Mouse (Mus musculus) liver, embryonic 16.5 days (tissue): ENCODE measurements around the gene H2al2a. TPM values are rescaled to one million over a fixed set of nuclear protein-coding genes. Genes with fewer than 3 reads are reported as not detected.
"Not testable (repeated sequence)": the region's sequence is repeated elsewhere in the genome, so short reads cannot be mapped to it uniquely, and the experiment has no call there.

Experiments
- ATAC-seq: fragments of 200-750 bp; cut with Nextera tagmentation; 2 replicates; pipeline ENCODE4 v1.8.0; 2017; ENCODE audit warnings: low read depth, mild to moderate bottlenecking, moderate number of reproducible peaks, moderate library complexity
- H3K27ac ChIP-seq: fragments of 300-500 bp; sonication (generic); 2 replicates; pipeline ENCODE4 v1.5.1; 2014; ENCODE audit warnings: mild to moderate bottlenecking, low read length
- H3K27me3 ChIP-seq: fragments of 300-500 bp; sonication (generic); 2 replicates; pipeline ENCODE4 v1.6.1; 2014; ENCODE audit warnings: low read depth, low read length, mixed read lengths; ENCODE audit not compliant: control insufficient read depth, insufficient read depth
- H3K36me3 ChIP-seq: fragments of 300-500 bp; sonication (generic); 2 replicates; pipeline ENCODE4 v1.6.1; 2014; ENCODE audit warnings: mild to moderate bottlenecking; ENCODE audit not compliant: control insufficient read depth, insufficient read depth
- H3K4me1 ChIP-seq: fragments of 300-500 bp; sonication (generic); 2 replicates; pipeline ENCODE4 v1.6.1; 2014; ENCODE audit warnings: low read depth, low read length, mixed read lengths; ENCODE audit not compliant: control insufficient read depth
- H3K4me2 ChIP-seq: fragments of 300-500 bp; sonication (generic); 2 replicates; pipeline ENCODE4 v1.6.1; 2014; ENCODE audit warnings: low read depth, low read length, mixed read lengths
- H3K4me3 ChIP-seq: fragments of 300-500 bp; sonication (generic); 2 replicates; pipeline ENCODE4 v1.5.1; 2014; ENCODE audit warnings: low read depth, mild to moderate bottlenecking, low read length
- H3K9ac ChIP-seq: fragments of 300-500 bp; sonication (generic); 2 replicates; pipeline ENCODE4 v1.6.1; 2014; ENCODE audit warnings: low read depth, low read length
- H3K9me3 ChIP-seq: fragments of 300-500 bp; sonication (generic); replicated peaks from 2 replicates; pipeline ENCODE4 v1.6.1; 2016; ENCODE audit warnings: low read length; ENCODE audit not compliant: control insufficient read depth
- WGBS: fragments of 180-500 bp; shearing (Covaris S2); extraction: QIAGEN DNeasy Blood & Tissue Kit; methylation state at CpG from one replicate; pipeline ENCODE4 v1.1.7; 2014; ENCODE audit not compliant: insufficient replicate concordance; 5-methylcytosine and 5-hydroxymethylcytosine counted together
- polyA plus RNA-seq: library from polyadenylated mRNA; unstranded; fragments of >200 nt; fragmentation: Nextera tagmentation; extraction: Ambion mirVana; gene quantifications from 2 replicates; pipeline ENCODE4 v1.2.1, GENCODE M21; 2015

H2al2a gene
- polyA plus RNA-seq, 1 experiment from 2014 or later, result not detected

GRCm38 (mm10) chr2:17972843-17973242 is 23.9 kb downstream of the H2al2a start:
- H3K36me3 ChIP-seq, result no peaks in the 10 kb centered on the region
- ATAC-seq, result no peak
- H3K27me3 ChIP-seq, result no peaks in the 10 kb centered on the region
- H3K27ac ChIP-seq, result no peak overlapping the region
- H3K4me1 ChIP-seq, result no peaks in the 10 kb centered on the region
- no peak overlapping the region for H3K4me3 ChIP-seq
- 64% methylated on average over 2 of the region's 2 CpGs for WGBS
- no peak overlapping the region for H3K4me2 ChIP-seq
- H3K9ac ChIP-seq, result no peak overlapping the region
- H3K9me3 ChIP-seq, result no peaks in the 10 kb centered on the region

DNA sequence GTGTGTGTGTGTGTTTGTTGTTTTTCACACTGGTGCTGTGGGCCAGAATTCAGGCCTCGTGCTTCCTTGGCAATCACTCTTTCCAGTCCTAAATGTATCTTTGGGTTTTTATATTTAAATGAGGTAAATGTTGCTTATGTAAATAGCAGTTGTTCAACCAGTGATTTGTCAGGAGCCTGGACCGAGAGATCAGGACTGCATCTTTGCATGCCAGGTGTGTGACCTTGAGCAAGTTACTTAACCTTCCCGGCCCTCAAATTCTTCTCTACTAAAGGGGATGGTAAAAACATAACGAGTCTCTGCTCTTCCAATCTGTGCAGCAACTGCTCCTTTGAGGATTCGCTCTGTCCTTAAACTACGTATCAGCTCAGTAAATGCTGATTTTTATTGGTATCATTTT is 25.4 kb downstream of the H2al2a start:
- no peak for ATAC-seq
- no peaks in the 10 kb centered on the region for H3K27me3 ChIP-seq
- H3K9ac ChIP-seq, result no peak overlapping the region
- no peaks in the 10 kb centered on the region for H3K4me1 ChIP-seq
- no peak overlapping the region for H3K4me2 ChIP-seq
- 64% methylated on average over 6 of the region's 6 CpGs for WGBS
- H3K9me3 ChIP-seq, result no peaks in the 10 kb centered on the region
- H3K27ac ChIP-seq, result no peak overlapping the region
- no peak overlapping the region for H3K4me3 ChIP-seq
- H3K36me3 ChIP-seq, result no peaks in the 10 kb centered on the region

GRCm38 (mm10) chr2:17970662-17971061 is 26.1 kb downstream of the H2al2a start:
- 42% methylated on average over 1 of the region's 1 CpGs for WGBS

GRCm38 (mm10) chr2:17970187-17970586 is 26.6 kb downstream of the H2al2a start:
- no peak overlapping the region for H3K27ac ChIP-seq
- no peak overlapping the region for H3K4me3 ChIP-seq
- H3K27me3 ChIP-seq, result no peaks in the 10 kb centered on the region
- no peak overlapping the region for H3K4me2 ChIP-seq
- H3K4me1 ChIP-seq, result no peaks in the 10 kb centered on the region
- no peak for ATAC-seq
- no peak overlapping the region for H3K9ac ChIP-seq
- H3K9me3 ChIP-seq, result no peaks in the 10 kb centered on the region
- H3K36me3 ChIP-seq, result no peaks in the 10 kb centered on the region

More at GRCm38 (mm10) chr2:17970662-17971061, 26.1 kb downstream of the H2al2a start:
- H3K4me2 ChIP-seq, result no peak overlapping the region
- no peaks in the 10 kb centered on the region for H3K9me3 ChIP-seq
- H3K9ac ChIP-seq, result no peak overlapping the region
- no peaks in the 10 kb centered on the region for H3K36me3 ChIP-seq
- no peak overlapping the region for H3K4me3 ChIP-seq
- H3K27ac ChIP-seq, result no peak overlapping the region
- H3K4me1 ChIP-seq, result no peaks in the 10 kb centered on the region
- H3K27me3 ChIP-seq, result no peaks in the 10 kb centered on the region
- no peak for ATAC-seq

- H3K9me3 ChIP-seq, result no peaks in the 10 kb centered on the region
- H3K36me3 ChIP-seq, result no peaks in the 10 kb centered on the region
- 48% methylated on average over 2 of the region's 2 CpGs for WGBS
- no peaks in the 10 kb centered on the region for H3K4me1 ChIP-seq
- ATAC-seq, result no peak
- H3K4me2 ChIP-seq, result no peak overlapping the region
- H3K9ac ChIP-seq, result no peak overlapping the region
- no peak overlapping the region for H3K27ac ChIP-seq
- no peaks in the 10 kb centered on the region for H3K27me3 ChIP-seq
- no peak overlapping the region for H3K4me3 ChIP-seq
Observed at GRCm38 (mm10) chr2:17968571-17968970, 28.2 kb downstream of the H2al2a start.

GRCm38 (mm10) chr2:17968037-17968436 is 28.7 kb downstream of the H2al2a start:
- H3K27ac ChIP-seq, ATAC-seq, H3K9me3 ChIP-seq, H3K4me3 ChIP-seq, H3K27me3 ChIP-seq, H3K4me2 ChIP-seq, H3K4me1 ChIP-seq, H3K36me3 ChIP-seq, H3K9ac ChIP-seq: not testable (repeated sequence)
- WGBS, result 71% methylated on average over 3 of the region's 3 CpGs

DNA sequence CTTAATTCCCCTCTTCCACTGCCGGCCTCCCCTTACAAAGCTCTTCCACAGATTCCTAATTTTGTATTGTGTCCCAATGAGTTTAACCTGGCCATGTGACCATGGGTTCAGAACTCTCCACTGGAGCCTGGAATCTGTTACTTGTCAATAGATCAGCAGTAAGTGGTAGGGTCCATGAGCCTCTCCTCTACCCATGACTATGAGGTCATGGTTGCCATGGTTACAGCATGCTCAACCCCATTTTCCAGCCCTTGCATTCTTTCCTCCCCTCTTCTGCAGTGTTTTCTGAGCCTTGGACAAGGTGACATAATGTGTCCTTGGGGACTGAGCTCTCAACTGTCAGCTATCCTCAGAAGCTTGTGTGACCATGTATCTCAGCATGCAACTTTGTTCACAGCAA is 37.3 kb downstream of the H2al2a start:
- WGBS, result 76% methylated on average over 1 of the region's 1 CpGs
- Histone ChIP-seq H3K9me3 (no peaks in the 10 kb centered on the region; the same call in 1 of the 2 replicates), H3K4me1 (no peaks in the 10 kb centered on the region), H3K27ac (no peak overlapping the region), H3K9ac (no peak overlapping the region), H3K27me3 (no peaks in the 10 kb centered on the region), H3K4me2 (no peak overlapping the region), H3K4me3 (no peak overlapping the region), H3K36me3 (no peaks in the 10 kb centered on the region)
- no peak for ATAC-seq

- ATAC-seq, result no peak
Observed at GRCm38 (mm10) chr2:17946875-17947274, 49.9 kb downstream of the H2al2a start.

More at GRCm38 (mm10) chr2:17946875-17947274, 49.9 kb downstream of the H2al2a start:
- 43% methylated on average over 3 of the region's 3 CpGs for WGBS
- Histone ChIP-seq H3K4me2 (no peak overlapping the region), H3K27ac (no peak overlapping the region), H3K36me3 (no peaks in the 10 kb centered on the region), H3K9ac (no peak overlapping the region), H3K4me3 (no peak overlapping the region), H3K4me1 (no peaks in the 10 kb centered on the region), H3K27me3 (no peaks in the 10 kb centered on the region), H3K9me3 (no peaks in the 10 kb centered on the region)
